Mouse (Mus musculus) left cerebral cortex, postnatal 14 days (tissue): Measurements from ENCODE around the gene Usp28. TPM values are rescaled to one million over a fixed set of nuclear protein-coding genes. Genes with fewer than 3 reads are reported as not detected.
"Not testable (repeated sequence)": the region's sequence is repeated elsewhere in the genome, so short reads cannot be mapped to it uniquely, and the experiment has no call there.

ENCODE experiments used
- DNase-seq, 2 experiments: peaks; one replicate each; pipeline ENCODE4 v3.0.0; 2021 to 2022; ENCODE audit warnings: low spot score in 2 of 2, mixed read lengths in 1 of 2
- intact Hi-C: fragments of 180-260 bp; cut with DNase I; formaldehyde crosslinking; loops from one replicate; pipeline ENCODE4 v1.15.1; 2025
- long read RNA-seq, 2 experiments: library from polyadenylated mRNA; stranded (forward); transcript quantifications; one replicate each; pipeline ENCODE4 v2.0.0; 2021
- total RNA-seq, 2 experiments: library from RNA; stranded (reverse); gene quantifications; 2 replicates each; pipeline ENCODE4 v1.2.3; 2021

Usp28 gene
- 10 to 100 TPM; 47.2 to 60.7 TPM for total RNA-seq
- long read RNA-seq, experiment 1, full-length matches to known transcripts, result 2 of 27 reads
- long read RNA-seq, experiment 1, partial matches to known transcripts, result 3 of 27 reads
- long read RNA-seq, experiment 1, other reads (novel, unspliced or antisense), result 22 of 27 reads
- long read RNA-seq, experiment 2, full-length matches to known transcripts, result 3 of 21 reads
- long read RNA-seq, experiment 2, partial matches to known transcripts, result 3 of 21 reads
- long read RNA-seq, experiment 2, other reads (novel, unspliced or antisense), result 15 of 21 reads

GRCm38 (mm10) chr9:48984845-48985707, at the start of gene Usp28:
Gene Usp28, plus strand, starts transcription at chr9:48985375.
- intact Hi-C loops, result no loop called here
- peak; percentile 97 to 98 for DNase-seq

- intact Hi-C loops, result no loop called here
- DNase-seq, result no peak
Measured at GRCm38 (mm10) chr9:48942349-48942748, 42.8 kb upstream of the Usp28 start.

GRCm38 (mm10) chr9:48947565-48947964, 37.6 kb upstream of the Usp28 start:
- intact Hi-C loops, result no loop called here
- no peak for DNase-seq

- intact Hi-C loops, result no loop called here
- DNase-seq, result no peak
Measured at GRCm38 (mm10) chr9:48961314-48961713, 23.9 kb upstream of the Usp28 start.

GRCm38 (mm10) chr9:48962131-48962530, 23.0 kb upstream of the Usp28 start:
- intact Hi-C loops, result no loop called here
- no peak for DNase-seq

- no peak for DNase-seq
- intact Hi-C loops, result no loop called here
Measured at GRCm38 (mm10) chr9:48964587-48965040, 20.6 kb upstream of the Usp28 start, which contains the start of gene Htr3b. Gene Htr3b, minus strand, starts transcription at chr9:48964990.

- peak; percentile 73 to 80 for DNase-seq
- intact Hi-C loops, result loop anchor here (2.0 to 5.0 kb wide), 2 partner anchors 80 to 328 kb away; no protein-coding TSS in a partner anchor
Measured at GRCm38 (mm10) chr9:48972494-48972893, 12.7 kb upstream of the Usp28 start.

GRCm38 (mm10) chr9:48976661-48977355, 8.4 kb upstream of the Usp28 start:
- no peak for DNase-seq
- intact Hi-C loops, result no loop called here

- intact Hi-C loops, result no loop called here
Measured at GRCm38 (mm10) chr9:48980371-48980770, 4.8 kb upstream of the Usp28 start.

GRCm38 (mm10) chr9:48980781-48981180, 4.4 kb upstream of the Usp28 start:
- no peak for DNase-seq
- intact Hi-C loops, result no loop called here

More at GRCm38 (mm10) chr9:48980371-48980770, 4.8 kb upstream of the Usp28 start:
- DNase-seq, result no peak

GRCm38 (mm10) chr9:48981827-48982226, 3.3 kb upstream of the Usp28 start:
- intact Hi-C loops, result no loop called here
- DNase-seq, result no peak

- intact Hi-C loops, DNase-seq: not testable (repeated sequence)
Measured at GRCm38 (mm10) chr9:48983801-48984200, 1.4 kb upstream of the Usp28 start.

GRCm38 (mm10) chr9:48984320-48984844, 793 bp upstream of the Usp28 start:
- no peak for DNase-seq
- intact Hi-C loops, result no loop called here

GRCm38 (mm10) chr9:48985708-48986088, 523 bp downstream of the Usp28 start:
- intact Hi-C loops, result no loop called here
- DNase-seq, result no peak

- intact Hi-C loops, result no loop called here
- no peak for DNase-seq
Measured at GRCm38 (mm10) chr9:48986616-48987141, 1.5 kb downstream of the Usp28 start.

- intact Hi-C loops, result no loop called here
- peak in 1 of 2 experiments; percentile 17 for DNase-seq
Measured at GRCm38 (mm10) chr9:48987201-48988101, 2.3 kb downstream of the Usp28 start.

- intact Hi-C loops, result no loop called here
- no peak for DNase-seq
Measured at GRCm38 (mm10) chr9:48991671-48992070, 6.5 kb downstream of the Usp28 start.

- intact Hi-C loops, result no loop called here
- DNase-seq, result no peak
Measured at GRCm38 (mm10) chr9:48994779-48995178, 9.6 kb downstream of the Usp28 start.
